Mouse (Mus musculus) layer of hippocampus, postnatal 25 days (tissue): Measurements from ENCODE around the gene Lpcat3. TPM values are rescaled to one million over a fixed set of nuclear protein-coding genes. Genes with fewer than 3 reads are reported as not detected.
"Not testable (repeated sequence)": the region's sequence is repeated elsewhere in the genome, so short reads cannot be mapped to it uniquely, and the experiment has no call there.

Experiments used
- DNase-seq, 2 experiments: peaks; one replicate each; pipeline ENCODE4 v3.0.0; 2022; ENCODE audit warnings: mixed read lengths in 2 of 2, low spot score in 1 of 2; ENCODE audit errors: extremely low spot score in 1 of 2
- total RNA-seq, 2 experiments: library from RNA; stranded (reverse); gene quantifications; 2 replicates each; pipeline ENCODE4 v1.2.3; 2021

Gene Lpcat3
- total RNA-seq, 2 experiments from 2014 or later = 30.9 to 34.0 TPM

- no peak for DNase-seq
These were observed 11.8 kb downstream of the Lpcat3 start for GRCm38 (mm10) chr6:124674591-124674990.

GRCm38 (mm10) chr6:124676171-124676570, 13.3 kb downstream of the Lpcat3 start:
- no peak for DNase-seq

DNA sequence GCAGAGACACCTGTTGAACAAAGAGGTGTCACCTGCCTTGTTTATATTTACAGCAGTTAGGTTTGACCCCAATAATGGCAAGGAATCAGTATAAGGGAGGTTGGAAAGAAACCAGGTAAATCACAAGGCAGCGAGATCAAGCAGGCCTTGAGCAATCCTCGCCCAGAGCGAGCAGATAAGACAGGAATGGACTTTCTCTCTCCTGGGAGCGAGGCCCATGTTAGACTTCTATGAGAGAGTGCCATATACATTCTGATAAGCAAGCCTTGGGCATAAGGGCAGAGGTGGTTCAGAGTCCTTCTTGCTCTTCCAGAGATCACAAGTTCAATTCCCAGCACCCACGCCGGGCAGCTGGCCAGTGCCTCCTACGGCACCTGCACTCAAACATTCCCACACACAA, 15.9 kb downstream of the Lpcat3 start:
- DNase-seq = no peak

- DNase-seq = no peak
These were observed 16.7 kb downstream of the Lpcat3 start for GRCm38 (mm10) chr6:124679486-124679885.

GRCm38 (mm10) chr6:124682291-124682690, 19.5 kb downstream of the Lpcat3 start:
- not testable (repeated sequence) for DNase-seq

- DNase-seq = no peak
These were observed 21.0 kb downstream of the Lpcat3 start for GRCm38 (mm10) chr6:124683591-124684417.

- no peak for DNase-seq
These were observed 23.0 kb downstream of the Lpcat3 start for GRCm38 (mm10) chr6:124685606-124686386.

DNA sequence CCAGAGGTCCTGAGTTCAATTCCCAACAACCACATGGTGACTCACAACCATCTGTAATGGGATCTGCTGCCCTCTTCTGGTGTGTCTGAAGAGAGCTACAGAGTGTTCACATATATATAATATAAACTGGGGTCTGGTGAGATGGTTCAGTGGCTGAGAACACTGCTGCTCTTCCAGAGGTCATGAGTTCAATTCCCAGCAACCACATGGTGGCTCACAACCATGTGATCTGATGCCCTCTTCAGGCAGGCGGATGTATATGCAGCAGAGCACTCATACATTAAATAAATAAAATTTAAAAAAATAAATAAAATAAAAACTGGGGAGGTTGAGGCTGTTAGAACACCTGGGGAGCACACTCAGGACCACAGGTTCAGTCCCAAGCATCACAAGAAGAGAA, 23.8 kb downstream of the Lpcat3 start:
- not testable (repeated sequence) for DNase-seq

GRCm38 (mm10) chr6:124688151-124688758, 25.4 kb downstream of the Lpcat3 start:
- DNase-seq = no peak

GRCm38 (mm10) chr6:124689011-124689410, 26.2 kb downstream of the Lpcat3 start:
- DNase-seq = no peak

DNA sequence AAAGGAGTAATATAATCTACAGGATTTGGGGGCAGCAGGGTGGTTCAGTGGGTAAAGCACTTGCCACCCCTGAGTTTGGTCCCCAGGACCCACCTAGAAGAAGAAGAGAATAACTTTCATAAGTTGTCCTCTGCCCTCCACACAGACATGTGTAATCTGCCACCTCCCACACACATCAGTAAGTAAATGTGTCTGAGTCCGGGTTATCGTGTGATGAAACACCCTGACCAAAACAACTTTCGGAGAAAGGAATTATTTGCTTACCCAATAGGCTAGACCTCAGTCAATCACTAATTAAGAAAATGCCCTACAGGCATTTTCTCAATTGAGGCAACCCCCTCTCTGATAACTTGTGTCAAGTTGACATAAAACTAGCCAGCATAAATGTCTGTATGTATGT, 27.7 kb downstream of the Lpcat3 start:
- DNase-seq = no peak

- no peak for DNase-seq
These were observed 30.6 kb downstream of the Lpcat3 start for GRCm38 (mm10) chr6:124693243-124693981.

DNA sequence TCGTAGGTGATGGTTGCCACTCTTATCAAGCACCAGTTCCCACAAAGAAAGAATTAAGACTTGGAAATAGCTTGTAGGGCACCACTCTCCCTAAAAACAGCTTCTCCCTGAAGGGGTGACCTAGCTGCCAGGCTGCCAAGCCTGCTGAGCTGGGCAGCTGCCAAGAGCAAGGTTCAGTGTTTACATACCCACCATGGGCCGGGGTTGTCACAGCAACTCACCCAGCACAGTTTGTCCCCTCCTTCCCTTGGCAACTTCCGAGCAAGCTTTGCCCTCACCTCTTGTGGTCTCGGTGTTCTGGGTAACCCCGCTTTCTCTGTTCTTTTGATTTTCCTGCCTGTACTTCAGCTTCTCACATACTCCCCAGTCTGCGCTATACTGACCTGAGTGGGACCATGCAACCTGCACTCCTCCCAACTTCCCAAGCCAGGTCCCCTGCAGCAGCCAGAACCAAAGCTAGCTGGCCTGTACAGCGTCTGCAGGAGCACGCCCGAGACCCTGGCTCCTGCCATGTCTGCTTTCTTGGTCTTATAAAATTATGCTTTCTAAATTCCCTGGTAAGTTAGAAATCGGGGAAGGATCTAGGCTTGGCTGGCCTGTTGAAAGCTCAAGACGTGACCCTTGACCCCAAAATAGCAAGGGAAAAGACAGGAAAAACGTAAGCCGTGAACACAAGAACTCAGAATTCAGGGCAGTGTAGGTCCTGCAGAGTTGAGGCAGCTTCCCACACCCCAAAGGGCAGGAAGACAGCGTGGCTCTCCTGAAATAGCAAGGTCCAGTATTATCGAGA, 31.5 kb downstream of the Lpcat3 start:
- DNase-seq = peak in 1 of 2 experiments; percentile 56

- DNase-seq = no peak
These were observed 33.8 kb downstream of the Lpcat3 start for GRCm38 (mm10) chr6:124696441-124697150.

DNA sequence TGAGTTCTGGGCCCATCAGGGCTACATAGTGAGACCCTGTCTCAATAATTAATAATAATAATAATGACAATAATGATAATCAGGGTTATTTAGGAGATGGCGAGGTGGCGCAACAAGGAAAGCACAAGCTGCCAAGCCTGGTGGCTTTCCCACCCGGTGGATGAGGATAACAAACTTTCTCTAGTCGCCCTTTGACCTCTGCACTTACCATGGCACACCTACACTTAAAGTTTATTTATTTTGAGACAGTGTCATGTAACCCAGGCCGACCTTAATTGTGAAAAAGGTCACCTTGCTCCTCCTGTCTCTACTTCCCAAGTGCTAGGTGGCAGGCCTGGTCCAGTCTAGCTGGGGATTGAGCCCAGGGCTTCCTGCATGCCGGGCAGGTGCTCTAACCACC, 35.9 kb downstream of the Lpcat3 start:
- DNase-seq = no peak

DNA sequence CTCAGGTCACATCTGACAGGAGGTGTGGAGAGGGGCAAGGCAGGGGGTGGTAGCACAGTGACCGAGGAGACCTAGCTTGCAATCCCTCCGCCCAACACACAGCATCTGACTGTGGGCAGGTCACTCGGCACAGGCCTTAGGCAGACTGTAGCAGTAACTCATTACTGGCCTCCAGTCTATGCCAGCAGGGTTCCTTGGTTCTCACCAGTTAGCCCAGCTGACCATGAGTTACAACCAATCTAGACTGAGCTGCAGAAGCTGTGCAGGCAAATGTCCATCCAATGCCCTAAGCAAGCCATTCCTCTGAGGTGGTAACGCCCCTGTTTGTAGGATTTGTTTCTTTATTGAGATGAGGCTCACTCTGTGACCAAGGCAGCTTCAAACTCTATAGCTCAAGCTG, 36.5 kb downstream of the Lpcat3 start:
- no peak for DNase-seq

DNA sequence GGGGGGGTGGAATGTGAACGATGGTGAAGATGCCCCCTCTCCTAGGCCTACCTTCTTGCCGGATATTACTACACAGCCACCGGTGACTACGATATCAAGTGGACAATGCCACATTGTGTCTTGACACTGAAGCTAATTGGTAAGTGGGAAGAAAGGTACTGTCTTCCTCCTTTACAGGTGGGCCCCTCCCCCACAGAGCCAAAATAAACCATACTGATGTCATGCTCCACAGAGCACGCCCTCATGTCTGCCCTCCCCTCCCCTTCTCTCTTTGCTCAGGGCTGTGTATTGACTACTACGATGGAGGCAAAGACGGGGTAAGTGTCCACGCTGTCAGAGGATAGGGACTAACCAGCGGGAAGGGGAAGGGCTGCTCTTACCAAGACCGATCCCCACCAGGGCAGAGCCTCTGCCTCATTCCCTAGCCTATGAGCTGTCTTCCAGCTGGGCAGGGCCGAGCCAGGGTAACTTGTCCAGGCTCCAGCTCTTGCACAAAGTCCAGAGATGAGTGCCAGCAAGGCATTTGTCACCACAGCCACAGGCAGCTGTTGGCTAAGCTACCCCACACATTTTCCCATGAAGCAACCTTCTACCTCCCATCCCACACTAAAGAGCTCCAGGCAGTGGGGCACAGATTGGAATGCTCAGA, 37.3 kb downstream of the Lpcat3 start:
- no peak for DNase-seq

DNA sequence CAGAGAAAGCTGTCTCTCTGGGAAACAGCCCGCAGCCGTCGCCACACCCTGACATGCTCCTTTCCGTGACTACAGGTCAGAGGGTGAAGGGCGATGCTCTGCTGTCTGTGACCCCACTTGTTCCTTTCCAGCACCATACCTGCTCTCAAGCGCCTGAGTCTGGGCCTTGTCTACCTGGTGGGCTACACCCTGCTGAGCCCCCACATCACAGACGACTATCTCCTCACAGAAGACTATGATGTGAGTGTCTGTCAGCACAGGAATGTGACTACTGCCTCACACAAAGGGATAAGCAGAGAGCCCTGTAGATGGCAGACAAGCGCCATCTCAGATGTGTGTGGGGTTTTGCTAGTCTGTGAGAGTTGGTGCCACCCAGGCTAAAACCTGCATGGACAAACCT, 38.5 kb downstream of the Lpcat3 start:
- no peak for DNase-seq
